Mouse (Mus musculus): ENCODE results near the gene Vps35l. TPM values are rescaled to one million over a fixed set of nuclear protein-coding genes. Genes with fewer than 3 reads are reported as not detected.

The Vps35l gene
- polyA plus RNA-seq, 1 experiment from 2014 or later = 66.2 TPM

GRCm38 (mm10) chr7:118706051-118706450 lies 34.0 kb upstream of the Vps35l start:
- Histone ChIP-seq H3K4me3 (ENCODE audit: low read depth, low read length) (no peak overlapping the region; the same call in 1 of the 2 replicates), H3K9ac (ENCODE audit: low read length) (no peak overlapping the region)

GRCm38 (mm10) chr7:118706488-118706887 lies 33.5 kb upstream of the Vps35l start:
- H3K27me3 ChIP-seq (ENCODE audit: control insufficient read depth, insufficient read depth, low read length) = no peaks in the 10 kb centered on the region
- no peak for ATAC-seq (ENCODE audit: insufficient number of reproducible peaks, low FRiP score, low TSS enrichment, low read depth)
- no peak for DNase-seq (ENCODE audit: low spot score)
- no peaks in the 10 kb centered on the region for H3K9me3 ChIP-seq (ENCODE audit: control insufficient read depth, low read length)
- peaks cover 6% of the 10 kb centered on the region for H3K4me1 ChIP-seq (ENCODE audit: control insufficient read depth, insufficient read depth, low read length)
- H3K4me2 ChIP-seq (ENCODE audit: low read depth, severe bottlenecking) = no peak overlapping the region
- H3K36me3 ChIP-seq (ENCODE audit: control insufficient read depth, insufficient read depth, low read length) = no peaks in the 10 kb centered on the region
- H3K9ac ChIP-seq (ENCODE audit: low read length) = no peak overlapping the region
- H3K4me3 ChIP-seq (ENCODE audit: low read depth, low read length) = no peak overlapping the region
- WGBS = 88% methylated on average over 5 of the region's 5 CpGs
- H3K27ac ChIP-seq (replicated peaks; ENCODE audit: low read depth, low read length) = no peak overlapping the region

More at GRCm38 (mm10) chr7:118706051-118706450, 34.0 kb upstream of the Vps35l start:
- 53% methylated on average over 6 of the region's 6 CpGs for WGBS
- Histone ChIP-seq H3K27ac (replicated peaks; ENCODE audit: low read depth, low read length) (no peak overlapping the region), H3K4me2 (ENCODE audit: low read depth, severe bottlenecking) (peak overlapping the region; percentile 82), H3K36me3 (ENCODE audit: control insufficient read depth, insufficient read depth, low read length) (no peaks in the 10 kb centered on the region), H3K4me1 (ENCODE audit: control insufficient read depth, insufficient read depth, low read length) (peaks cover 6% of the 10 kb centered on the region), H3K9me3 (ENCODE audit: control insufficient read depth, low read length) (no peaks in the 10 kb centered on the region), H3K27me3 (ENCODE audit: control insufficient read depth, insufficient read depth, low read length) (no peaks in the 10 kb centered on the region)
- 0 out of 2 replicates have a peak, but pooled peaks have one; percentile 9 for ATAC-seq (ENCODE audit: insufficient number of reproducible peaks, low FRiP score, low TSS enrichment, low read depth)
- DNase-seq (ENCODE audit: low spot score) = no peak

GRCm38 (mm10) chr7:118707216-118707615 lies 32.8 kb upstream of the Vps35l start:
- H3K9ac ChIP-seq (ENCODE audit: low read length) = no peak overlapping the region
- DNase-seq (ENCODE audit: low spot score) (no peak), ATAC-seq (ENCODE audit: insufficient number of reproducible peaks, low FRiP score, low TSS enrichment, low read depth) (no peak)
- no peak overlapping the region for H3K27ac ChIP-seq (replicated peaks; ENCODE audit: low read depth, low read length)
- H3K4me2 ChIP-seq (ENCODE audit: low read depth, severe bottlenecking) = no peak overlapping the region
- no peaks in the 10 kb centered on the region for H3K9me3 ChIP-seq (ENCODE audit: control insufficient read depth, low read length)
- H3K4me3 ChIP-seq (ENCODE audit: low read depth, low read length) = no peak overlapping the region
- WGBS = 84% methylated on average over 2 of the region's 2 CpGs
- H3K27me3 ChIP-seq (ENCODE audit: control insufficient read depth, insufficient read depth, low read length) = no peaks in the 10 kb centered on the region
- peaks cover 6% of the 10 kb centered on the region for H3K4me1 ChIP-seq (ENCODE audit: control insufficient read depth, insufficient read depth, low read length)
- H3K36me3 ChIP-seq (ENCODE audit: control insufficient read depth, insufficient read depth, low read length) = no peaks in the 10 kb centered on the region

GRCm38 (mm10) chr7:118708002-118708401 lies 32.0 kb upstream of the Vps35l start:
- no peak overlapping the region for H3K4me2 ChIP-seq (ENCODE audit: low read depth, severe bottlenecking)
- no peak overlapping the region for H3K4me3 ChIP-seq (ENCODE audit: low read depth, low read length)
- DNase-seq (ENCODE audit: low spot score) (no peak), ATAC-seq (ENCODE audit: insufficient number of reproducible peaks, low FRiP score, low TSS enrichment, low read depth) (no peak)
- H3K27ac ChIP-seq (replicated peaks; ENCODE audit: low read depth, low read length) = no peak overlapping the region
- no peaks in the 10 kb centered on the region for H3K36me3 ChIP-seq (ENCODE audit: control insufficient read depth, insufficient read depth, low read length)
- peaks cover 7% of the 10 kb centered on the region for H3K4me1 ChIP-seq (ENCODE audit: control insufficient read depth, insufficient read depth, low read length)
- H3K27me3 ChIP-seq (ENCODE audit: control insufficient read depth, insufficient read depth, low read length) = no peaks in the 10 kb centered on the region
- 90% methylated on average over 4 of the region's 4 CpGs for WGBS
- no peaks in the 10 kb centered on the region for H3K9me3 ChIP-seq (ENCODE audit: control insufficient read depth, low read length)
- no peak overlapping the region for H3K9ac ChIP-seq (ENCODE audit: low read length)

GRCm38 (mm10) chr7:118710776-118711175 lies 29.2 kb upstream of the Vps35l start:
- Histone ChIP-seq H3K9me3 (ENCODE audit: control insufficient read depth, low read length) (no peaks in the 10 kb centered on the region), H3K9ac (ENCODE audit: low read length) (no peak overlapping the region), H3K4me1 (ENCODE audit: control insufficient read depth, insufficient read depth, low read length) (peaks cover 5% of the 10 kb centered on the region; the same call in 1 of the 2 replicates), H3K27me3 (ENCODE audit: control insufficient read depth, insufficient read depth, low read length) (no peaks in the 10 kb centered on the region), H3K27ac (replicated peaks; ENCODE audit: low read depth, low read length) (no peak overlapping the region), H3K4me3 (ENCODE audit: low read depth, low read length) (no peak overlapping the region), H3K36me3 (ENCODE audit: control insufficient read depth, insufficient read depth, low read length) (no peaks in the 10 kb centered on the region), H3K4me2 (ENCODE audit: low read depth, severe bottlenecking) (no peak overlapping the region)
- ATAC-seq (ENCODE audit: insufficient number of reproducible peaks, low FRiP score, low TSS enrichment, low read depth) = no peak
- DNase-seq (ENCODE audit: low spot score) = no peak
- 70% methylated on average over 5 of the region's 5 CpGs for WGBS

GRCm38 (mm10) chr7:118712228-118713173 lies 27.5 kb upstream of the Vps35l start, which contains the start of gene Ccp110:
TSS of gene Ccp110 (plus strand) at chr7:118712552.
- H3K36me3 ChIP-seq (ENCODE audit: control insufficient read depth, insufficient read depth, low read length) = no peaks in the 10 kb centered on the region
- H3K9ac ChIP-seq (ENCODE audit: low read length) = peak within 1 kb of the TSS; percentile 52
- no peaks in the 10 kb centered on the region for H3K9me3 ChIP-seq (ENCODE audit: control insufficient read depth, low read length)
- peak within 1 kb of the TSS; percentile 57 for H3K4me2 ChIP-seq (ENCODE audit: low read depth, severe bottlenecking)
- H3K27me3 ChIP-seq (ENCODE audit: control insufficient read depth, insufficient read depth, low read length) = no peaks in the 10 kb centered on the region
- H3K27ac ChIP-seq (replicated peaks; ENCODE audit: low read depth, low read length) = no peak within 1 kb of the TSS
- peak; percentile 93 for DNase-seq (ENCODE audit: low spot score)
- H3K4me3 ChIP-seq (ENCODE audit: low read depth, low read length) = peak within 1 kb of the TSS; percentile 72
- 1% methylated on average over 48 of the region's 48 CpGs for WGBS
- peaks cover 5% of the 10 kb centered on the region; the same call in 1 of the 2 replicates for H3K4me1 ChIP-seq (ENCODE audit: control insufficient read depth, insufficient read depth, low read length)
- peak; percentile 96 for ATAC-seq (ENCODE audit: insufficient number of reproducible peaks, low FRiP score, low TSS enrichment, low read depth)

- Histone ChIP-seq H3K4me3 (ENCODE audit: low read depth, low read length) (no peak overlapping the region), H3K36me3 (ENCODE audit: control insufficient read depth, insufficient read depth, low read length) (no peaks in the 10 kb centered on the region), H3K9me3 (ENCODE audit: control insufficient read depth, low read length) (no peaks in the 10 kb centered on the region), H3K4me1 (ENCODE audit: control insufficient read depth, insufficient read depth, low read length) (peaks cover 5% of the 10 kb centered on the region; the same call in 1 of the 2 replicates), H3K27me3 (ENCODE audit: control insufficient read depth, insufficient read depth, low read length) (no peaks in the 10 kb centered on the region), H3K4me2 (ENCODE audit: low read depth, severe bottlenecking) (no peak overlapping the region), H3K27ac (replicated peaks; ENCODE audit: low read depth, low read length) (no peak overlapping the region), H3K9ac (ENCODE audit: low read length) (no peak overlapping the region)
- no peak for DNase-seq (ENCODE audit: low spot score)
- WGBS = 88% methylated on average over 1 of the region's 1 CpGs
- no peak for ATAC-seq (ENCODE audit: insufficient number of reproducible peaks, low FRiP score, low TSS enrichment, low read depth)
Observed at GRCm38 (mm10) chr7:118714873-118715272, 25.2 kb upstream of the Vps35l start.

- H3K36me3 ChIP-seq (ENCODE audit: control insufficient read depth, insufficient read depth, low read length) = peaks cover 2% of the 10 kb centered on the region; the same call in 1 of the 2 replicates
- WGBS = 99% methylated on average over 4 of the region's 4 CpGs
Observed at GRCm38 (mm10) chr7:118718066-118718465, 22.0 kb upstream of the Vps35l start.

More at GRCm38 (mm10) chr7:118718066-118718465, 22.0 kb upstream of the Vps35l start:
- Histone ChIP-seq H3K4me3 (ENCODE audit: low read depth, low read length) (no peak overlapping the region), H3K4me2 (ENCODE audit: low read depth, severe bottlenecking) (no peak overlapping the region), H3K27ac (replicated peaks; ENCODE audit: low read depth, low read length) (no peak overlapping the region), H3K9ac (ENCODE audit: low read length) (no peak overlapping the region), H3K27me3 (ENCODE audit: control insufficient read depth, insufficient read depth, low read length) (no peaks in the 10 kb centered on the region), H3K4me1 (ENCODE audit: control insufficient read depth, insufficient read depth, low read length) (peaks cover 3% of the 10 kb centered on the region; the same call in 1 of the 2 replicates), H3K9me3 (ENCODE audit: control insufficient read depth, low read length) (no peaks in the 10 kb centered on the region)
- ATAC-seq (ENCODE audit: insufficient number of reproducible peaks, low FRiP score, low TSS enrichment, low read depth) = no peak
- no peak for DNase-seq (ENCODE audit: low spot score)

Measured in limb, embryonic 11.5 days (tissue).